Mouse (Mus musculus) heart, adult 2 months (tissue): ENCODE results near the gene Cpsf6. TPM values are rescaled to one million over a fixed set of nuclear protein-coding genes. Genes with fewer than 3 reads are reported as not detected.

Source experiments
- DNase-seq, 2 experiments: peaks; one replicate each; pipeline ENCODE4 v3.0.0; 2021
- H3K27ac ChIP-seq: fragments of 200-600 bp; 2 replicates; pipeline ENCODE4 v1.8.1; 2022
- H3K27me3 ChIP-seq: fragments of 200-500 bp; 2 replicates; pipeline ENCODE4 v1.6.1; 2012; ENCODE audit warnings: mild to moderate bottlenecking, low read length, inconsistent platforms, mixed read lengths; ENCODE audit not compliant: control insufficient read depth, insufficient read depth
- H3K36me3 ChIP-seq: fragments of 200-500 bp; 2 replicates; pipeline ENCODE4 v1.6.1; 2012; ENCODE audit warnings: low read length, inconsistent platforms; ENCODE audit not compliant: control insufficient read depth, insufficient read depth
- H3K4me1 ChIP-seq: fragments of 200-500 bp; 2 replicates; pipeline ENCODE4 v1.6.1; 2011; ENCODE audit warnings: low read length; ENCODE audit not compliant: control insufficient read depth, insufficient read depth
- H3K4me3 ChIP-seq: fragments of 200-600 bp; 2 replicates; pipeline ENCODE4 v1.8.1; 2022
- H3K79me2 ChIP-seq: fragments of 200-500 bp; replicated peaks from 2 replicates; pipeline ENCODE4 v1.6.1; 2012; ENCODE audit warnings: mild to moderate bottlenecking, inconsistent platforms, low read length, moderate library complexity, mixed read lengths; ENCODE audit not compliant: control insufficient read depth, insufficient read depth
- H3K9ac ChIP-seq: fragments of 200-500 bp; 2 replicates; pipeline ENCODE4 v1.6.1; 2012; ENCODE audit warnings: low read depth, mild to moderate bottlenecking, control low read depth, inconsistent platforms, low read length, mixed read lengths
- CTCF ChIP-seq: fragments of 200-600 bp; IDR thresholded peaks from 2 replicates; pipeline ENCODE4 v1.8.1; 2022; ENCODE audit warnings: antibody characterized with exemption, mild to moderate bottlenecking, moderate library complexity
- EP300 ChIP-seq: fragments of 200-500 bp; IDR thresholded peaks from 2 replicates; pipeline ENCODE4 v1.6.1; 2011; ENCODE audit warnings: low read depth, low read length, control low read depth; ENCODE audit not compliant: insufficient read depth
- POLR2A ChIP-seq: fragments of 200-500 bp; IDR thresholded peaks from 2 replicates; pipeline ENCODE4 v1.6.1; 2011; ENCODE audit warnings: mild to moderate bottlenecking, low read depth, low read length, control low read depth; ENCODE audit not compliant: insufficient read depth
- WGBS: fragments of 180-500 bp; shearing (Covaris S2); methylation state at CpG from one replicate; pipeline ENCODE4 v1.1.7; 2018; 5-methylcytosine and 5-hydroxymethylcytosine counted together
- intact Hi-C: fragments of 180-260 bp; cut with DNase I; formaldehyde crosslinking; loops from one replicate; pipeline ENCODE4 v1.15.1; 2025
- polyA plus RNA-seq: library from polyadenylated mRNA; depleted of rRNA; stranded (reverse); fragments of >200 nt; gene quantifications from 2 replicates; pipeline ENCODE4 v1.2.3, GENCODE M21; 2012
- total RNA-seq, 2 experiments: library from RNA; stranded (reverse); gene quantifications; 2 replicates each; pipeline ENCODE4 v1.2.3; 2021

Cpsf6 gene
- total and polyA plus RNA-seq, 3 experiments: 20.3 to 35.5 (median 30.9) TPM

DNA sequence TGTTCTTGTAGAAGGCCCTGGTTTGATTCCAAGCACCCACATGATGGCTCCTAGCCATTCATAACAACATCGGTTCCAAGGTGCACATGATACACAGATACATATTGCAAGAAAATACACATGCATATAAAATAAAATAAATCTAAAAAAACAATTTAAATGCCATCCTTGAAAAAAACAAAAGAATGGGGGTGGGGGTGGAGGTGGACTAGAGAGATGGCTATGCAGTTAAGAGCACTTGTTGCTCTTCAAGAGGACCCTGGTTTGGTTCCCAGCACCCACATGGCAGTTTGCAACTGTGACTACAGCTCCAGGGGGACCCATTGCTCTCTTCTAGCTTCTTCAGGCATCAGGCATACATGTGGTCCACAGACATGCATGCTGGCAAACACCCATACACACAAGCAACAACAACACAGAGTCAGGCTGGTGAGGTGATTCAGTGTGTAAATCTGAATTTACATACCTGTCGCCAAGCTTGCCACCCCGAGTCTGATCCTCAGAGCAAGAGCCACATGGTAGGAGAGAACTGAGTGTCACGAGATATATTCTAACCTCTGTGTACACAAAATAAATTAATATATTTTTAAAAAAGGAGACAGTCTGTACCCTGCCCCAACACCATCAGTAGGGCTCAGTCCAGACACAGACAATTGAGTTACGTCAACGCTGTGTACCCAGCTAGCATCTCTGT, 35.7 kb upstream of the Cpsf6 start:
- Histone ChIP-seq H3K4me3 (no peak overlapping the region), H3K9ac (no peak overlapping the region), H3K27ac (no peak overlapping the region), H3K4me1 (peaks cover 3% of the 10 kb centered on the region), H3K36me3 (no peaks in the 10 kb centered on the region), H3K79me2 (no peaks in the 10 kb centered on the region), H3K27me3 (0 out of 2 replicates have a peak, but pooled peaks cover 2% of the 10 kb centered on the region)
- WGBS: 94% methylated on average over 6 of the region's 6 CpGs
- no peak for DNase-seq
- intact Hi-C loops: no loop called here
- TF ChIP-seq POLR2A: no peak
- no peak for TF ChIP-seq CTCF
- no peak for TF ChIP-seq EP300

DNA sequence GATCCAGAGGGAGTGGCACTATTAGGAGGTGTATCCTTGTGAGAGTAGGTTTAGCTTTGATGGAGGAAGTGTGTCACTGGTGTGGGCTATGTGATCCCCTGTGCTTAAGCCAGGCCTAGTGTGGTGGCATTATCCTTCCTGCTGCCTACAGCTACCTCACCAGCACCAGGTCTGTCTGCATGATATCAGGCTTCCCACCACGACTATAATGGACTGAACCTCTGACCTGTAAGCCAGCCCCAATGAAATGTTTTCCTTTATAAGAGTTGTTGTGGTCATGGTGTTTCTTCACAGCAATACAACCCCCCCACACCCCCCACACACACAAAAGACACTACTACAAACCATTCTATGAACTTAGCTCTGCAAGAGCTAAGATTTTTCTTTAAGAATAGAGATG, 34.9 kb upstream of the Cpsf6 start:
- no peaks in the 10 kb centered on the region for H3K36me3 ChIP-seq
- DNase-seq: no peak
- peaks cover 3% of the 10 kb centered on the region for H3K4me1 ChIP-seq
- 63% methylated on average over 1 of the region's 1 CpGs for WGBS
- H3K79me2 ChIP-seq: no peaks in the 10 kb centered on the region
- no peak for TF ChIP-seq CTCF
- no peak for TF ChIP-seq POLR2A
- TF ChIP-seq EP300: no peak
- no peak overlapping the region for H3K9ac ChIP-seq
- H3K27me3 ChIP-seq: 0 out of 2 replicates have a peak, but pooled peaks cover 2% of the 10 kb centered on the region
- H3K27ac ChIP-seq: no peak overlapping the region
- intact Hi-C loops: no loop called here
- no peak overlapping the region for H3K4me3 ChIP-seq

DNA sequence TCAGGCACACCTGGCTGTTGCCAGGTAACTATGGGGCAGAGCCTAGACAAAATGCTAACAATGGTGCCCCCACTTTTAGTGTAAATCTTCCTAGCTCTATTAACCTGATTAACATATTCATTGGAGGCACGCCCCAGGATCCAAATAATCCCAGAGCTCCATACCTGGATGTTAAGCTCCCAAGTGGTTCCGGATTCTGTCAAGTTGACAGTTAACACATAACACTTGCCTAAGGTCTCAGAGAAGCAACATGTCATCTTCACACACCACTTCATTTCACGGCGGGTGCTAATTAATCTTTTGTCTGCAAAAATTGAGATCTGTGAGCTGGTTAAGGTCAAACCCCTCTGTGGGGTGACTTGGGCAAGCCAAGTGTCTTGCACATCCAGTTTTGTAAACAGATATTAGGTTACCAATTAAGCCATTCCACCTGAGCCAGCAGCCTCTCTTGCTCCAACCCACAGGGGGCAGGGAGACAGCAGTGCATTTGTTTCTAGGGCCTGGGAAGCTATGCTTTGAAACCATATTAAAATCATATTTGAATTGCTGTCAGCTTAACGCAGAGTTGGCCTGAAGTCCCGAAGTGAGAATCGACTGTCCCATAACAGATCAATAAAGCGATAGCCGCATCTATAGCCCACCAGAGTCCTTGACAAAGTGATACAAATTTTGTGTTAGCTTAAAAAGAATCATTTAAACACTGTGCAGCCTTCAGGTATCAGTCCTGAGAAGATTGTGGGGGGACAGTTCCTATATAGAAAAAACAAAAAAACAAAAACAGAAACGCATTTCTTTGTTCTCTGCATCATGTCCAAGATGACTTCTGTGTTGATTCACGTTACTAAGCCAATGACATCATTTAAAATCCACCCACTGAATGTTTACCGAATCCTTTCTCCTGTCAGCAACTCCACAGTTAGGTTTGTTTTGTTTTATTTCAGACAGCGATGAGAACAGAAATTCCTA, 34.0 kb upstream of the Cpsf6 start:
- H3K27ac ChIP-seq: no peak overlapping the region
- WGBS: 78% methylated on average over 13 of the region's 13 CpGs
- H3K27me3 ChIP-seq: 0 out of 2 replicates have a peak, but pooled peaks cover 2% of the 10 kb centered on the region
- DNase-seq: no peak
- peaks cover 3% of the 10 kb centered on the region for H3K4me1 ChIP-seq
- H3K36me3 ChIP-seq: no peaks in the 10 kb centered on the region
- H3K79me2 ChIP-seq: no peaks in the 10 kb centered on the region
- TF ChIP-seq EP300: no peak
- no peak for TF ChIP-seq CTCF
- TF ChIP-seq POLR2A: no peak
- H3K4me3 ChIP-seq: no peak overlapping the region
- intact Hi-C loops: no loop called here
- H3K9ac ChIP-seq: no peak overlapping the region

DNA sequence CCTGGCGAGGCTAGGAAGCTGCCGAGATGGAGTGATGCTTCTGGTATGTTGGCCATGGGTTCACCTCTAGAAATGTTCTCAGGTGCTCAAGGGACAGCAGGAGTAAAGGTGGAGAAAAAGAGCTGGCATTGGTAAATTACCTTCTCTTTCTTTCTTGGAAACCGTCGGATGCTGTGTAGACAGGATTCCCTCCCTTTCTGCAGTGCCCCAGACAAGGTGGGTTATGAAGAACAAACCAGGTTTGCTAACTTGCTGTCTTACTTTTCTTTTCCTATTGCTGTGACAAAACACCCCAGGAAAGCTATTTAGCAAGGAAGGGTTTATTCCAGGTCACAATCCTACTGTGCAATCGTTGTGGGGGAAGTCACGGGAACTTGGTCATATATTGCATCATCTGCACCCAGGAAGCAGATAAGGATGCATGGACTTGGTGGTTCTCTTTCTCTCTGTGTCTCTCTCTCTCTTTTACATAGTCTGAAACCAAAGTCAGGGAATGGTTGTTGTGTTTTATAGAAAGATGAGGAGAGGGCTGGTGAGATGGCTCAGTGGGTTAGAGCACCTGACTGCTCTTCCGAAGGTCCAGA, 32.8 kb upstream of the Cpsf6 start:
- H3K4me1 ChIP-seq: peaks cover 3% of the 10 kb centered on the region
- H3K36me3 ChIP-seq: no peaks in the 10 kb centered on the region
- 67% methylated on average over 7 of the region's 7 CpGs for WGBS
- 0 out of 2 replicates have a peak, but pooled peaks cover 2% of the 10 kb centered on the region for H3K27me3 ChIP-seq
- H3K4me3 ChIP-seq: no peak overlapping the region
- no peak overlapping the region for H3K9ac ChIP-seq
- intact Hi-C loops: no loop called here
- H3K79me2 ChIP-seq: no peaks in the 10 kb centered on the region
- DNase-seq: no peak
- TF ChIP-seq EP300 (no peak), POLR2A (no peak), CTCF (no peak)
- no peak overlapping the region for H3K27ac ChIP-seq

DNA sequence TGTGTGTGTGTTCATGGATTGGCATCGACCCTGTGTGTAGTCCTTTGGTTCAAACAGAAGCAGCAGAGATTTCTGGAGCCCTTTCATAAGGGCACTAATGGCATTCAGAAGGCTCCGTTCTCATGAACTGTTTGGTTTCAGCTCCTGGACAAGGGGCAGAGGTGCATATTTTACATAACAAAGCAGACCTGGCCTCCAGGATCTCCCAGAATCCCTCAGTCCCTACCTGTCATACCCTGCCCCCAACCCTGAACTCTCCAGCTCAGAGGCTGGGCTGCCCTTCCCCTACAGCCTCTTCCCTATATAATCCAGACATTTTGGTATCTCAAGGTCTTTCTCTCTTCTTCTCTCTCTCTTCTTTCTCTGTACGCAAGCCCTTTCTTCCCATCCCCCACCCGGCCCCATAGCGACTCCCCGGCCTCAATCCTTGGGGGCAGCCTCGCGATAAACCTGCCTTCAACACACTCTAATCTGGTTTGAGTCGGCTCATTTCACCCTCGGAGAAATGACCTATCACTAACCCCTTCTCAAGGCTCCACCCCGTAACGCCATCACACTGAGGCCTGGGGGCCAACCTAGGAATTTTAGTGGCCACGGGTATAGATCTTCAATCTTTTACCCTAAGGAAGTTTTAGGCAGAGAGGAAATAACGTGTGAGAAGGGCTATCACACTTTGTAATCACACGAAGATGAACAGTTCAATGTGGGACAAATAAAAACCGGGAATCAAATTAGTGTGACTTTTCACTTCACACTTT, 32.1 kb upstream of the Cpsf6 start:
- WGBS: 30% methylated on average over 16 of the region's 16 CpGs
- H3K36me3 ChIP-seq: no peaks in the 10 kb centered on the region
- H3K9ac ChIP-seq: no peak overlapping the region
- intact Hi-C loops: no loop called here
- H3K79me2 ChIP-seq: no peaks in the 10 kb centered on the region
- TF ChIP-seq POLR2A (no peak), EP300 (no peak), CTCF (no peak)
- no peak overlapping the region for H3K27ac ChIP-seq
- H3K4me1 ChIP-seq: no peaks in the 10 kb centered on the region; the same call in 1 of the 2 replicates
- no peak overlapping the region for H3K4me3 ChIP-seq
- DNase-seq: no peak
- H3K27me3 ChIP-seq: 0 out of 2 replicates have a peak, but pooled peaks cover 2% of the 10 kb centered on the region
